In genomic region chr6:113740236-113741217, GRCm38 (mm10) we compare ENCODE assay signal across 8 mouse cellular contexts. TPM values are rescaled to one million over a fixed set of nuclear protein-coding genes. Genes with fewer than 3 reads are reported as not detected.
A peak's percentile ranks its signal among the peaks of the same experiment; 100 is the strongest.
DNase-seq lines count a peak whose midpoint lies in the region; ATAC-seq and TF ChIP-seq lines count a peak whose summit lies in the region.

Gene Sec13, minus strand, starts transcription at chr6:113740743.

- TF ChIP-seq CTCF in Patski (IDR thresholded peaks at IDR 0.05), result no peak

- no peaks in the 10 kb centered on the region for H3K9me3 ChIP-seq in hindbrain, embryonic 14.5 days (ENCODE audit: control insufficient read depth, low read length)

- peak within 1 kb of the TSS; percentile 86 for H3K9ac ChIP-seq in hindbrain, embryonic 14.5 days

- ATAC-seq in Patski, result peak; percentile 76
- peak; percentile 91 for ATAC-seq in hindbrain, embryonic 14.5 days (ENCODE audit: low FRiP score)

- CTCF ChIA-PET in Patski (lab: Charles Lee), result interaction anchor here (1.2 kb wide), 1 partner anchor 10 kb away, joined by 3 read pairs; no protein-coding TSS in a partner anchor

- H3K4me1 ChIP-seq in hindbrain, embryonic 14.5 days (replicated peaks; ENCODE audit: control insufficient read depth, insufficient read depth, low read length), result peaks cover 10% of the 10 kb centered on the region

- H3K27ac ChIP-seq in hindbrain, embryonic 14.5 days, result peak within 1 kb of the TSS; percentile 78

- H3K4me3 ChIP-seq in hindbrain, embryonic 14.5 days (replicated peaks; ENCODE audit: low read length), result peak within 1 kb of the TSS; percentile 87

- POLR2A ChIA-PET in Patski (lab: Charles Lee), result no interaction called here

- peaks cover 28% of the 10 kb centered on the region for H3K36me3 ChIP-seq in hindbrain, embryonic 14.5 days (replicated peaks; ENCODE audit: control insufficient read depth, insufficient read depth)

- in situ Hi-C loops in Patski (cut with MboI; ENCODE audit: low pct_unique_long_range_greater_than_20kb), result no loop called here

- H3K4me2 ChIP-seq in hindbrain, embryonic 14.5 days (replicated peaks), result peak within 1 kb of the TSS; percentile 96

- peaks cover 30% of the 10 kb centered on the region for H3K27me3 ChIP-seq in Patski
- H3K27me3 ChIP-seq in hindbrain, embryonic 14.5 days (ENCODE audit: control insufficient read depth, insufficient read depth, low read length), result no peaks in the 10 kb centered on the region

- peak; percentile 31 for DNase-seq in Patski (ENCODE audit: low read depth, low spot score)
- peak; percentile 93 for DNase-seq in cerebellum, postnatal 14 days
- peak; percentile 74 to 83 for DNase-seq in frontal cortex, postnatal 25 days (ENCODE audit: low spot score in 2 of 2)
- peak; percentile 94 for DNase-seq in hindbrain, embryonic 14.5 days (ENCODE audit: low spot score)
- peak; percentile 88 for DNase-seq in layer of hippocampus, postnatal 36 days
- DNase-seq in lung, postnatal 4 days, result peak; percentile 90 to 93
- DNase-seq in retina, postnatal 7 days (ENCODE audit: low read depth, low spot score), result peak; percentile 91
- DNase-seq in urinary bladder, adult 2 months (ENCODE audit: low spot score), result peak; percentile 71

- 7% methylated on average over 41 of the region's 41 CpGs for WGBS in hindbrain, embryonic 14.5 days

RNA-seq across cellular contexts. Expression of gene Sec13, which starts in this region (rescaled TPM):
- polyA plus RNA-seq in Patski (2021), result 181 TPM
- polyA plus RNA-seq in hindbrain, embryonic 14.5 days (2014; fragmentation: Nextera tagmentation; extraction: Ambion mirVana), result 196 TPM in 2 replicates
- total RNA-seq in layer of hippocampus, postnatal 36 days (2021), result 10 to 100 TPM; 70.8 to 74.3 TPM
- 142 and 199 TPM in 2 replicates for polyA plus RNA-seq in urinary bladder, adult 2 months (2012; rRNA removed)

Comparison
In these comparisons a context has a peak if more than half of its experiments do, and no peak if none do; other contexts are left out.
1. Peak in every context shown above with its lines: DNase-seq, ATAC-seq, H3K4me3 ChIP-seq and H3K27ac ChIP-seq.
2. DNase-seq: peak in every context shown above with its lines; median percentile 94 in hindbrain, embryonic 14.5 days; 93 in cerebellum, postnatal 14 days; 92 in lung, postnatal 4 days; 91 in retina, postnatal 7 days; 88 in layer of hippocampus, postnatal 36 days; 78 in frontal cortex, postnatal 25 days; 71 in urinary bladder, adult 2 months; 31 in Patski.